Mouse (Mus musculus) thymus, adult 2 months (tissue): ENCODE data around the gene Olfr1199. TPM values are rescaled to one million over a fixed set of nuclear protein-coding genes. Genes with fewer than 3 reads are reported as not detected.

ENCODE experiments used
- DNase-seq: peaks from one replicate; pipeline ENCODE4 v3.0.0; 2021
- H3K27ac ChIP-seq: fragments of 200-500 bp; 2 replicates; pipeline ENCODE4 v1.5.1; 2012; ENCODE audit warnings: low read length, control low read depth; ENCODE audit not compliant: control insufficient read depth, insufficient read depth
- H3K27me3 ChIP-seq: fragments of 200-500 bp; 2 replicates; pipeline ENCODE4 v1.6.1; 2012; ENCODE audit warnings: mild to moderate bottlenecking, low read length, moderate library complexity, mixed read lengths; ENCODE audit not compliant: control insufficient read depth, insufficient read depth
- H3K36me3 ChIP-seq: fragments of 200-500 bp; 2 replicates; pipeline ENCODE4 v1.6.1; 2012; ENCODE audit warnings: mild to moderate bottlenecking, low read length, moderate library complexity; ENCODE audit not compliant: control insufficient read depth, insufficient read depth
- H3K4me1 ChIP-seq: fragments of 200-500 bp; replicated peaks from 2 replicates; pipeline ENCODE4 v1.6.1; 2012; ENCODE audit warnings: low read length; ENCODE audit not compliant: control insufficient read depth, insufficient read depth
- H3K4me3 ChIP-seq: fragments of 200-500 bp; 2 replicates; pipeline ENCODE4 v1.5.1; 2012; ENCODE audit warnings: mild to moderate bottlenecking, low read length, control low read depth, moderate library complexity; ENCODE audit not compliant: control insufficient read depth, insufficient read depth
- CTCF ChIP-seq: fragments of 200-500 bp; IDR thresholded peaks from 2 replicates; pipeline ENCODE4 v1.5.1; 2012; ENCODE audit warnings: mild to moderate bottlenecking, control low read depth, low read length, moderate library complexity, borderline replicate concordance; ENCODE audit not compliant: control insufficient read depth, poor library complexity, insufficient read depth; ENCODE audit errors: extremely low read depth
- POLR2A ChIP-seq: fragments of 200-500 bp; IDR thresholded peaks from 2 replicates; pipeline ENCODE4 v1.6.1; 2012; ENCODE audit warnings: mild to moderate bottlenecking, low read length, control low read depth, moderate library complexity; ENCODE audit not compliant: control insufficient read depth, poor library complexity, insufficient read depth; ENCODE audit errors: extremely low read depth
- WGBS: fragments of 180-500 bp; shearing (Covaris S2); methylation state at CpG from one replicate; pipeline ENCODE4 v1.1.7; 2018; 5-methylcytosine and 5-hydroxymethylcytosine counted together
- polyA plus RNA-seq: library from polyadenylated mRNA; depleted of rRNA; stranded (reverse); fragments of >200 nt; gene quantifications from 2 replicates; pipeline ENCODE4 v1.2.3, GENCODE M21; 2012; rRNA removed

The Olfr1199 gene
- polyA plus RNA-seq, result not detected in 2 replicates

GRCm38 (mm10) chr2:88760369-88760768, at the start of gene Olfr1199:
Gene Olfr1199 (minus strand): TSS chr2:88760469.
- 95% methylated on average over 2 of the region's 2 CpGs for WGBS
- Histone ChIP-seq H3K27ac (no peak within 1 kb of the TSS), H3K4me3 (no peak within 1 kb of the TSS), H3K36me3 (no peaks in the 10 kb centered on the region), H3K27me3 (no peaks in the 10 kb centered on the region), H3K4me1 (no peaks in the 10 kb centered on the region)
- TF ChIP-seq CTCF (no peak), POLR2A (no peak)
- no peak for DNase-seq

GRCm38 (mm10) chr2:88792736-88793135, 32.5 kb upstream of the Olfr1199 start, which contains the start of gene Olfr1201:
Gene Olfr1201 (plus strand): TSS chr2:88793036.
- WGBS, result 86% methylated on average over 6 of the region's 6 CpGs
- Histone ChIP-seq H3K27me3 (no peaks in the 10 kb centered on the region), H3K27ac (no peak within 1 kb of the TSS), H3K4me3 (no peak within 1 kb of the TSS), H3K36me3 (no peaks in the 10 kb centered on the region), H3K4me1 (no peaks in the 10 kb centered on the region)
- DNase-seq, result no peak
- TF ChIP-seq POLR2A (no peak), CTCF (no peak)

- no peaks in the 10 kb centered on the region for H3K27me3 ChIP-seq
- no peaks in the 10 kb centered on the region for H3K36me3 ChIP-seq
- WGBS, result 76% methylated on average over 2 of the region's 2 CpGs
- H3K4me3 ChIP-seq, result no peak within 1 kb of the TSS
- DNase-seq, result no peak
- no peak within 1 kb of the TSS for H3K27ac ChIP-seq
- H3K4me1 ChIP-seq, result no peaks in the 10 kb centered on the region
- TF ChIP-seq POLR2A (no peak), CTCF (no peak)
Observed at GRCm38 (mm10) chr2:88770388-88770787, 10.1 kb upstream of the Olfr1199 start, which contains the start of gene Olfr1200. Gene Olfr1200 (minus strand): TSS chr2:88770488.

- 92% methylated on average over 2 of the region's 2 CpGs for WGBS
- Histone ChIP-seq H3K27ac (no peak within 1 kb of the TSS), H3K4me3 (no peak within 1 kb of the TSS), H3K36me3 (no peaks in the 10 kb centered on the region), H3K4me1 (no peaks in the 10 kb centered on the region), H3K27me3 (no peaks in the 10 kb centered on the region)
- no peak for TF ChIP-seq POLR2A
- no peak for TF ChIP-seq CTCF
- no peak for DNase-seq
Observed at GRCm38 (mm10) chr2:88751270-88751669, 9.0 kb downstream of the Olfr1199 start, which contains the start of gene Olfr1198. Gene Olfr1198 (minus strand): TSS chr2:88751370.

- WGBS, result 84% methylated on average over 3 of the region's 3 CpGs
- DNase-seq, result no peak
Observed at GRCm38 (mm10) chr2:88743379-88743778, 16.9 kb downstream of the Olfr1199 start.

GRCm38 (mm10) chr2:88732266-88732665, 28.0 kb downstream of the Olfr1199 start, which contains the start of gene Olfr1197:
Gene Olfr1197 (minus strand): TSS chr2:88732366.
- Histone ChIP-seq H3K4me3 (no peak within 1 kb of the TSS), H3K4me1 (no peaks in the 10 kb centered on the region), H3K27me3 (no peaks in the 10 kb centered on the region), H3K27ac (no peak within 1 kb of the TSS), H3K36me3 (no peaks in the 10 kb centered on the region)
- no peak for DNase-seq
- TF ChIP-seq CTCF, result no peak
- no peak for TF ChIP-seq POLR2A
- 89% methylated on average over 1 of the region's 1 CpGs for WGBS

More at GRCm38 (mm10) chr2:88743379-88743778, 16.9 kb downstream of the Olfr1199 start:
- Histone ChIP-seq H3K27ac (no peak overlapping the region), H3K27me3 (no peaks in the 10 kb centered on the region), H3K36me3 (no peaks in the 10 kb centered on the region), H3K4me3 (no peak overlapping the region), H3K4me1 (no peaks in the 10 kb centered on the region)
- no peak for TF ChIP-seq POLR2A
- no peak for TF ChIP-seq CTCF

GRCm38 (mm10) chr2:88704497-88704896, 55.8 kb downstream of the Olfr1199 start, which contains the start of gene Olfr1196:
Gene Olfr1196 (minus strand): TSS chr2:88704597.
- no peaks in the 10 kb centered on the region for H3K4me1 ChIP-seq
- TF ChIP-seq POLR2A (no peak), CTCF (no peak)
- H3K4me3 ChIP-seq, result no peak within 1 kb of the TSS
- WGBS, result 89% methylated on average over 2 of the region's 2 CpGs
- H3K36me3 ChIP-seq, result no peaks in the 10 kb centered on the region
- H3K27ac ChIP-seq, result no peak within 1 kb of the TSS
- no peak for DNase-seq
- no peaks in the 10 kb centered on the region for H3K27me3 ChIP-seq

Other genes with a start within 250 kb of the Olfr1199 start
- gene Olfr1186, start 241.9 kb downstream of the Olfr1199 start, polyA plus RNA-seq, result not detected in 2 replicates
- gene Olfr1188, start 203.5 kb downstream of the Olfr1199 start, polyA plus RNA-seq, result not detected in 2 replicates
- gene Olfr1189, start 174.0 kb downstream of the Olfr1199 start, polyA plus RNA-seq, result not detected in 2 replicates
- not detected in 2 replicates for gene Olfr1191-ps1, start 119.9 kb downstream of the Olfr1199 start, polyA plus RNA-seq
- gene Olfr1192-ps1, start 112.0 kb downstream of the Olfr1199 start, polyA plus RNA-seq, result not detected in 2 replicates
- not detected in 2 replicates for gene Olfr1193, start 84.8 kb downstream of the Olfr1199 start, polyA plus RNA-seq
- gene Olfr1195, start 71.3 kb downstream of the Olfr1199 start, polyA plus RNA-seq, result not detected in 2 replicates
- not detected in 2 replicates for gene Olfr1196, start 55.9 kb downstream of the Olfr1199 start, polyA plus RNA-seq
- not detected in 2 replicates for gene Olfr1197, start 28.1 kb downstream of the Olfr1199 start, polyA plus RNA-seq
- not detected in 2 replicates for gene Olfr1198, start 9.1 kb downstream of the Olfr1199 start, polyA plus RNA-seq
- not detected in 2 replicates for gene Olfr1200, start 10.0 kb upstream of the Olfr1199 start, polyA plus RNA-seq
- gene Olfr1201, start 32.6 kb upstream of the Olfr1199 start, polyA plus RNA-seq, result not detected in 2 replicates
- not detected in 2 replicates for gene Olfr1202, start 54.0 kb upstream of the Olfr1199 start, polyA plus RNA-seq
- gene Olfr1205, start 69.3 kb upstream of the Olfr1199 start, polyA plus RNA-seq, result not detected in 2 replicates
- gene Olfr1204, start 88.8 kb upstream of the Olfr1199 start, polyA plus RNA-seq, result not detected in 2 replicates
- not detected in 2 replicates for gene Olfr1206, start 102.8 kb upstream of the Olfr1199 start, polyA plus RNA-seq
- not detected in 2 replicates for gene Olfr1208, start 141.8 kb upstream of the Olfr1199 start, polyA plus RNA-seq
- not detected in 2 replicates for gene Olfr1209, start 154.7 kb upstream of the Olfr1199 start, polyA plus RNA-seq
- not detected in 2 replicates for gene Olfr1211, start 177.6 kb upstream of the Olfr1199 start, polyA plus RNA-seq
- not detected in 2 replicates for gene Olfr1212, start 193.5 kb upstream of the Olfr1199 start, polyA plus RNA-seq
- not detected in 2 replicates for gene Gm13762, start 219.8 kb upstream of the Olfr1199 start, polyA plus RNA-seq
- gene Olfr1214, start 232.2 kb upstream of the Olfr1199 start, polyA plus RNA-seq, result not detected in 2 replicates
- not detected in 2 replicates for gene Olfr1215, start 246.5 kb upstream of the Olfr1199 start, polyA plus RNA-seq